21 mouse cellular contexts compared by ENCODE assay signal in the genomic region with DNA sequence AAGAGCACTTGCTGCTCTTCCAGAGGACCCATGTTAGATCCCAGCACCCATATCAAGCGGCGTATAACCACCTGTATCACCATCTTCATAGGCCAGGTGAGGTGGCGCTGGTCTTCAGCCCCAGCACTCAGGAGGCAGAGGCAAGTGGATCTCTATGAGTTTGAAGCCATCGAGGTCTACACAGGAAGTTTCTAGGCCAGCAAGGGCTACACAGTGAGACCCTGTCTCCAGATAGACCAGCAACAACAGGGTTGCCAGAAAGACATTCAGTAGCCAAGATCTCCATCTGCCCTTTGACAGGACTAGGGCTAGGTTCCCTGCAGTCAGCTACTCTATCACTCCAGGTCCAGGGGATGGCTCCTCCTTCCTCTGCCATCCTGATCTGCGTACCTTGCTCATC. TPM values are rescaled to one million over a fixed set of nuclear protein-coding genes. Genes with fewer than 3 reads are reported as not detected.
DNase-seq lines count a peak whose midpoint lies in the region; TF ChIP-seq lines count a peak whose summit lies in the region.
"Had no signal": no experiment of that assay in that cellular context is flagged by ENCODE, and none has a peak within 500 bp of the region (broad histone marks: within the 10 kb centered on the region; RNA-seq: fewer than 3 reads in every experiment).

No protein-coding gene starts in this region.

- H3K4me3 ChIP-seq in layer of hippocampus, adult 2 months, result no peak overlapping the region
- H3K4me3 ChIP-seq in testis, adult 2 months (ENCODE audit: control insufficient read depth, low read depth, low read length), result peak overlapping the region; percentile 14
- H3K4me3 ChIP-seq: embryonic facial prominence, embryonic 12.5 days had no signal

- no peak for TF ChIP-seq POLR2A in testis, adult 2 months (IDR thresholded peaks at IDR 0.05; ENCODE audit: control insufficient read depth, low read depth, low read length)

- no peaks in the 10 kb centered on the region for H3K27me3 ChIP-seq in testis, adult 2 months (ENCODE audit: control insufficient read depth, insufficient read depth, low read length)
- H3K27me3 ChIP-seq: embryonic facial prominence, embryonic 12.5 days; forebrain, embryonic 13.5 days; forebrain, embryonic 15.5 days; Patski had no signal

- peak overlapping the region; percentile 11; the same call in 1 of the 2 replicates for H3K27ac ChIP-seq in layer of hippocampus, adult 2 months
- H3K27ac ChIP-seq in testis, adult 2 months (ENCODE audit: control insufficient read depth, insufficient read depth, low read depth, low read length), result no peak overlapping the region
- H3K27ac ChIP-seq: embryonic facial prominence, embryonic 10.5 days; embryonic facial prominence, embryonic 12.5 days; forebrain, embryonic 13.5 days; forebrain, embryonic 15.5 days had no signal

- TF ChIP-seq CTCF in layer of hippocampus, adult 2 months (conservative IDR thresholded peaks at IDR 0.05), result no peak
- TF ChIP-seq CTCF in testis, adult 2 months (IDR thresholded peaks at IDR 0.05; ENCODE audit: control insufficient read depth, insufficient read depth, insufficient replicate concordance, low read depth, low read length), result no peak

- no peaks in the 10 kb centered on the region for H3K36me3 ChIP-seq in testis, adult 2 months (ENCODE audit: control insufficient read depth, insufficient read depth, low read length)
- H3K36me3 ChIP-seq: embryonic facial prominence, embryonic 10.5 days; embryonic facial prominence, embryonic 12.5 days; forebrain, embryonic 15.5 days; G1E had no signal

- peak; percentile 35 for DNase-seq in cerebellum, adult 9-10 months
- no peak for DNase-seq in cerebellum, adult 18-20 months
- DNase-seq in layer of hippocampus, adult 2 months (ENCODE audit: low spot score in 2 of 2), result no peak
- no peak for DNase-seq in layer of hippocampus, postnatal 36 days
- no peak for DNase-seq in testis, postnatal 14 days (ENCODE audit: low spot score)
- DNase-seq: adrenal gland, adult 8-10 months; adrenal gland, postnatal 14 days; adrenal gland, postnatal 36 days; B cell, adult 2 months; cerebellum, adult 11-12 months; cerebellum, adult 8-10 months; cerebellum, postnatal 10 days; cerebellum, postnatal 25 days; forebrain, postnatal 0 days had no signal

- H3K4me1 ChIP-seq in testis, adult 2 months (ENCODE audit: control insufficient read depth, insufficient read depth, low read length), result peaks cover 4% of the 10 kb centered on the region
- H3K4me1 ChIP-seq: embryonic facial prominence, embryonic 12.5 days had no signal

RNA-seq across cellular contexts. Expression of a gene that starts 5.7 kb away (rescaled TPM):
- 1 to 10 TPM; 9.0 to 10.0 TPM for total RNA-seq in layer of hippocampus, adult 2 months (2021)
- 1 to 10 TPM; 9.2 to 9.5 TPM for total RNA-seq in layer of hippocampus, postnatal 36 days (2021)
- polyA plus RNA-seq in testis, adult 2 months (2012; rRNA removed), result 10.3 TPM in 2 replicates
